Mouse (Mus musculus) ovary, adult 18-20 months (tissue): ENCODE results near the gene Gm1604a.
"Not testable (repeated sequence)": the region's sequence is repeated elsewhere in the genome, so short reads cannot be mapped to it uniquely, and the experiment has no call there.

Experiments used
- DNase-seq: peaks from one replicate; pipeline ENCODE4 v3.0.0; 2022; ENCODE audit warnings: low spot score, mixed read lengths

The Gm1604a gene

GRCm38 (mm10) chr17:7069561-7070240 is 44.3 kb downstream of the Gm1604a start:
- not testable (repeated sequence) for DNase-seq

- not testable (repeated sequence) for DNase-seq
Observed at GRCm38 (mm10) chr17:7074494-7074893, 49.1 kb downstream of the Gm1604a start.

GRCm38 (mm10) chr17:7075519-7075918 is 50.2 kb downstream of the Gm1604a start:
- not testable (repeated sequence) for DNase-seq

GRCm38 (mm10) chr17:7079558-7079957 is 54.2 kb downstream of the Gm1604a start:
- not testable (repeated sequence) for DNase-seq

GRCm38 (mm10) chr17:7084523-7084922 is 59.2 kb downstream of the Gm1604a start:
- DNase-seq, result not testable (repeated sequence)

GRCm38 (mm10) chr17:7085469-7086168 is 60.3 kb downstream of the Gm1604a start:
- DNase-seq, result not testable (repeated sequence)

- DNase-seq, result not testable (repeated sequence)
Observed at GRCm38 (mm10) chr17:7086836-7087235, 61.5 kb downstream of the Gm1604a start.

- not testable (repeated sequence) for DNase-seq
Observed at GRCm38 (mm10) chr17:7097835-7098519, 72.6 kb downstream of the Gm1604a start.

GRCm38 (mm10) chr17:7099096-7099495 is 73.7 kb downstream of the Gm1604a start:
- not testable (repeated sequence) for DNase-seq

GRCm38 (mm10) chr17:7102945-7103344 is 77.6 kb downstream of the Gm1604a start:
- not testable (repeated sequence) for DNase-seq

- not testable (repeated sequence) for DNase-seq
Observed at GRCm38 (mm10) chr17:7111658-7112057, 86.3 kb downstream of the Gm1604a start.

GRCm38 (mm10) chr17:7116265-7116664 is 90.9 kb downstream of the Gm1604a start:
- DNase-seq, result not testable (repeated sequence)

- not testable (repeated sequence) for DNase-seq
Observed at GRCm38 (mm10) chr17:7120835-7121234, 95.5 kb downstream of the Gm1604a start.

- DNase-seq, result not testable (repeated sequence)
Observed at GRCm38 (mm10) chr17:7122554-7122953, 97.2 kb downstream of the Gm1604a start.

- not testable (repeated sequence) for DNase-seq
Observed at GRCm38 (mm10) chr17:7126475-7126874, 101.1 kb downstream of the Gm1604a start.

- not testable (repeated sequence) for DNase-seq
Observed at GRCm38 (mm10) chr17:7134002-7134401, 108.6 kb downstream of the Gm1604a start.

- DNase-seq, result not testable (repeated sequence)
Observed at GRCm38 (mm10) chr17:7135277-7135676, 109.9 kb downstream of the Gm1604a start.
